Mouse (Mus musculus) E14TG2a.4 (cell line): Measurements from ENCODE around the gene Mlip.

Source experiments
- CTCF ChIP-seq: conservative IDR thresholded peaks from 2 replicates; pipeline ENCODE4 v1.5.1; 2014; ENCODE audit warnings: low read length
- NANOG ChIP-seq: IDR thresholded peaks from 2 replicates; pipeline ENCODE4 v1.6.1; 2014; ENCODE audit warnings: borderline replicate concordance, low read length, mixed read lengths
- POU5F1 ChIP-seq: IDR thresholded peaks from 2 replicates; pipeline ENCODE4 v1.6.1; 2014; ENCODE audit warnings: low read length, borderline replicate concordance

GRCm38 (mm10) chr9:77369262-77369661 is 16.5 kb upstream of the Mlip start:
- TF ChIP-seq CTCF (no peak), NANOG (no peak), POU5F1 (no peak)
